Mouse (Mus musculus): ENCODE results near the gene Tgtp2. TPM values are rescaled to one million over a fixed set of nuclear protein-coding genes. Genes with fewer than 3 reads are reported as not detected.
"Not testable (repeated sequence)": the region's sequence is repeated elsewhere in the genome, so short reads cannot be mapped to it uniquely, and the experiment has no call there.

Tgtp2 gene
- polyA plus RNA-seq, 1 experiment from 2014 or later = 0.88 TPM

DNA sequence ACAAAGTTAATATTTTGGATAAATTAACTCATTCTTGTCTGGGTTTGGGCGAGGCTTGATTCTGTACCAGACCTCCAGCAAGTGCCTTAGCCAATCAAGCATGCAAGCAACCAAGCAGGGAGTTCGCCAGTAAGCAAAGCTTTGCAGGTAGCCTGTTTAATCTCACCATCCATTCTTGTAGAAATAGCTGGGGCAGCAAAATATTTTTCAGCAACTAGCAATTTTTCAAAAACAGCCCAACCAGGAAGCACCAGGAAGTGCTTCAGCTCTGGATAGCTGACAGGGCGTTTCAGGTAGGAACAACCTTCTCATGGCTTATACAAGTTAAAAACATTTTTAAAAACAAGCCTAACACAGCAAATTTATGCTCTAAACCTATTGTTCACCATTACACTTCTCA is 17.9 kb upstream of the Tgtp2 start:
- H3K4me2 ChIP-seq (replicated peaks) = no peak overlapping the region
- H3K27ac ChIP-seq = no peak overlapping the region
- H3K4me1 ChIP-seq (replicated peaks) = no peaks in the 10 kb centered on the region
- ATAC-seq = no peak
- H3K9me3 ChIP-seq = no peaks in the 10 kb centered on the region
- no peaks in the 10 kb centered on the region for H3K36me3 ChIP-seq
- 69% methylated on average over 3 of the region's 3 CpGs for WGBS
- H3K27me3 ChIP-seq (replicated peaks) = no peaks in the 10 kb centered on the region
- no peak overlapping the region for H3K4me3 ChIP-seq (replicated peaks)
- H3K9ac ChIP-seq = no peak overlapping the region

DNA sequence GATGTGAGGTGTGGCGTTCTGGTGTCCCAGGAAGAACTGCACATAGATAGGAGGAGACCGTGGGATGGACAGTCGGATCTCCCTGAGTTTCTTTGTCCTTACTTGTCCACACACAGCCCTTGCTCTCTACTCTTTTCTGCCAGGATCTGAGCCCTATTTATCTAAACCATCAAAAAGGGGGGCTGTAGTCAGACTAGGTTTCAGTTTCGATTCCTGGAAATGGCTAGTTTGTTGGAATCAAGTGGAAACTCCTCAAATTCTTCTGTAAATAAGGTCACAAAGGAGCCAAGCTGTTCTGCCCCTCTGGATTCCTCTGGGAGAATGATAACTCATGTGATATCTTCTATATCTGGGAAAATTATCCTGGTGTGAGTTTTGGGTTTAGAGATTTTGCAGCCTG is 17.4 kb upstream of the Tgtp2 start:
- Histone ChIP-seq H3K36me3 (no peaks in the 10 kb centered on the region), H3K4me2 (replicated peaks) (no peak overlapping the region), H3K9me3 (no peaks in the 10 kb centered on the region), H3K4me1 (replicated peaks) (no peaks in the 10 kb centered on the region), H3K27me3 (replicated peaks) (no peaks in the 10 kb centered on the region), H3K9ac (no peak overlapping the region), H3K27ac (no peak overlapping the region), H3K4me3 (replicated peaks) (no peak overlapping the region)
- ATAC-seq = no peak
- WGBS = 71% methylated on average over 4 of the region's 4 CpGs

DNA sequence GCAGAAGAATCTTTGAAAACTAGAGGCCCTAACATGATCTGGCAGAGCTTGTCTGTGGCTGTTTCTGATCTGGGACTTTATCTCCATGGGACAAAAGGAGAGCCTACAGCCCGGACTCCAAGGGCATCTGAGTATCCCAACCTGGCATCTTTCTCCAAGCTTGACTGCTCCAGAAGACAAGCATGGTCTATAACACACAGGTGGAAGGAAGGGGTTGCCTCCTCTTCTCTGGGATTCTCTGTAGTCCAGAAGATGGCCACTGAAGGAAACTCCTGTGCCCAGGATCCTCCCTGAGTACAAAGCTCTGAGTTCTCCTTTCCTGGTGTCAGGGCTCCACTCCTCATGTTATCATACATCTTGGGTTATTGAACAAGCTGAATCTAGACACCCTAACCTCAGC is 16.6 kb upstream of the Tgtp2 start:
- Histone ChIP-seq H3K36me3 (no peaks in the 10 kb centered on the region), H3K4me2 (replicated peaks) (no peak overlapping the region), H3K27ac (no peak overlapping the region), H3K4me1 (replicated peaks) (no peaks in the 10 kb centered on the region), H3K27me3 (replicated peaks) (no peaks in the 10 kb centered on the region), H3K4me3 (replicated peaks) (no peak overlapping the region), H3K9me3 (no peaks in the 10 kb centered on the region), H3K9ac (no peak overlapping the region)
- ATAC-seq = no peak
- 76% methylated on average over 1 of the region's 1 CpGs for WGBS

DNA sequence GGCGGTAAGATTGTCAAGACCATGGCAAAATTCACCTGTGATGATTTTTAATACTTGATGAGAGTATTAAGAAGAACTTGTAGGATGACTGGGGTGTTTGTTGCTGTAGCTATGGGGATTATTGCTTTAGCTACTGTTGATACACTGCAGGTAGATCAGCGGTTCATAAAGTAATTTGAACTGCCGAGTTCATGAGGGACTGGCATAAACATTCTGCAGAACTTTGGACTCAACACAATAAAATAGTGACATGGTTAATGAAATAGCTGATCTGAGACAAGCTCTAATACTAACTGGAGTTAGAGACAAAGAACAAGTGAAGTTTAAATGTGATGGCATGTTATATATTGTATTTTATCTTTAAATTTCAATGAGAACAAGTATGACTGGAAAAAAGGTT is 14.7 kb upstream of the Tgtp2 start:
- ATAC-seq = peak; percentile 66
- no peak overlapping the region for H3K27ac ChIP-seq
- H3K9ac ChIP-seq = no peak overlapping the region
- no peaks in the 10 kb centered on the region for H3K9me3 ChIP-seq
- H3K4me2 ChIP-seq (replicated peaks) = no peak overlapping the region
- WGBS = 47% methylated on average over 3 of the region's 3 CpGs
- H3K36me3 ChIP-seq = no peaks in the 10 kb centered on the region
- no peak overlapping the region for H3K4me3 ChIP-seq (replicated peaks)
- no peaks in the 10 kb centered on the region for H3K27me3 ChIP-seq (replicated peaks)
- H3K4me1 ChIP-seq (replicated peaks) = no peaks in the 10 kb centered on the region

DNA sequence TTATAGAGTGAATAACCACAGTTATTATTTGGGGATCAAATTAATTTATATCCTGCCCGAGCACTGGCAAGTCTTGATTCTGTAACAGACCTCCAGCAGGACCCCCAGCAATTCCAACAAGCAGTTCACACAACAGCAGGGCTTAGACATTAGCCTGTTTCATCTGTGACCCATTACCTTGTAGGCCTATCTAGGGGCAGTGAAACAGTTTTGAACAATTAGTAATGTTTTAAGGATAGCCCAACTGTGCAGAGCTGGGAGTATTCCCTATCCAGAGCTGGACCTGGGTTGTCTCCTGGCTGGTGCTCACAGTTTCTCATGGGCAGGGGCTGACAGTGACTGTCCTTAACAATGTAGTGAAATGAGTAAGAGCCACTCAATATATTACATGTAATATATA is 13.0 kb upstream of the Tgtp2 start:
- H3K4me1 ChIP-seq (replicated peaks) = no peaks in the 10 kb centered on the region
- no peak for ATAC-seq
- H3K4me3 ChIP-seq (replicated peaks) = no peak overlapping the region
- WGBS = 71% methylated on average over 1 of the region's 1 CpGs
- no peak overlapping the region for H3K27ac ChIP-seq
- H3K9ac ChIP-seq = no peak overlapping the region
- no peaks in the 10 kb centered on the region for H3K9me3 ChIP-seq
- H3K36me3 ChIP-seq = no peaks in the 10 kb centered on the region
- no peak overlapping the region for H3K4me2 ChIP-seq (replicated peaks)
- no peaks in the 10 kb centered on the region for H3K27me3 ChIP-seq (replicated peaks)

DNA sequence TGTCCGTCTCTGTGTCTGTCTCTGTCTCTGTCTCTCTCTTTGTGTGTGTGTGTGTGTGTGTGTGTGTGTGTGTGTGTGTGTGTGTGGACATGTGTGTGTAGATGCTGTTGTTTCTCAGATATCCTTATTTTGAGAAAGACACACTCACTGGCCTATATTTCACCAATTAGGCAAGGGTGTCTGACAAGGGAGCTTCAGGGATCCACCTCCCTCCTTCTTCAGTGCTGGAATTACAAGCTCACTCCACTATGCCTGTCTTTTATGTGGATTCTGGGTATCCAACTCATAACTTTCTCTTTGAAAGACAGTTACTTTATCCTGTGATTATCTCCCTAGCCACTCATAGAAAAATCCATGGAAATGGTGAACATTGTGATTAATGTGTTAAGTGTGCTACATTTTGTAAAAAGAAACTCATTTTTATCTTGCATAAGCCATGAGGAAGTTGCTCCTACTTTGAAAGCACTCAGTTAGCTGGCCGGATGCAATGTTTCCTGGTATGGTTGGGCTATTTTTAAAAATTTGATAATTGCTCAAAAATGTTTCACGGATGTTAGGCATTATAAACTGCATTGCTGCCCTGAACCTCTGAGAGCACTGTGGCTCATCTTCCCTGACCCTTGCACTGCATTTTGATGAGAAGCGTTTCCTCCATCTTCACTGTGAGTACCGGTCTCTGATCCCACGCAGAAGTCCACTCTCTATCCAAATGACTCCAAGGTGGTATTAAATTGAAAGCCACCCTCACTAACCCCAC is 12.2 kb upstream of the Tgtp2 start, which contains the start of gene Ifi47:
Ifi47 (plus strand) TSS at position 587 of the 757 bp plus-strand sequence.
- not testable (repeated sequence) for H3K9ac ChIP-seq; H3K36me3 ChIP-seq; H3K9me3 ChIP-seq; H3K4me3 ChIP-seq (replicated peaks); H3K4me2 ChIP-seq (replicated peaks); H3K4me1 ChIP-seq (replicated peaks); H3K27me3 ChIP-seq (replicated peaks); ATAC-seq
- H3K27ac ChIP-seq = 0 out of 2 replicates have a peak within 1 kb of the TSS, but pooled peaks have one; percentile 6
- 66% methylated on average over 6 of the region's 6 CpGs for WGBS

DNA sequence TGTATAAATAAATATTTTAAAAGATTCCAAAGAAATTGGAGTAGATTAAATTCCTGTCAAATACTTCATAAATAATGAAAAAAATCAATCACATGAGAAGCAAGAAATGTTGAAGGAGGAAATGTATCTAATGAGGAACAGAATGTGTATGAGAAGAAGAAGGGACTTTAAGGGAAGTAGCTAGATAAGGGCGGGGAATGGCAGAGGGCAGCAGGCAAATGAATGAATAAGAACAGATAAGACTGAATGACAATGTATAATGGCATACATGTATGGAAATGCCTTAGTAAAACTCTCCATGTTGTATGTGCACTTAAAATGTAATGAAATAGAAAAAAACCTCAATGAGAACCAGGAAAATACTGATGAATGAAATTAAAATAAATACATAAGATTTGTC is 4.4 kb upstream of the Tgtp2 start:
- H3K4me3 ChIP-seq (replicated peaks) = no peak overlapping the region
- H3K36me3 ChIP-seq = no peaks in the 10 kb centered on the region
- no peak overlapping the region for H3K9ac ChIP-seq
- no peak for ATAC-seq
- 90% methylated on average over 1 of the region's 1 CpGs for WGBS
- no peak overlapping the region for H3K27ac ChIP-seq
- H3K4me2 ChIP-seq (replicated peaks) = no peak overlapping the region
- no peaks in the 10 kb centered on the region for H3K27me3 ChIP-seq (replicated peaks)
- no peaks in the 10 kb centered on the region for H3K4me1 ChIP-seq (replicated peaks)
- H3K9me3 ChIP-seq = no peaks in the 10 kb centered on the region

DNA sequence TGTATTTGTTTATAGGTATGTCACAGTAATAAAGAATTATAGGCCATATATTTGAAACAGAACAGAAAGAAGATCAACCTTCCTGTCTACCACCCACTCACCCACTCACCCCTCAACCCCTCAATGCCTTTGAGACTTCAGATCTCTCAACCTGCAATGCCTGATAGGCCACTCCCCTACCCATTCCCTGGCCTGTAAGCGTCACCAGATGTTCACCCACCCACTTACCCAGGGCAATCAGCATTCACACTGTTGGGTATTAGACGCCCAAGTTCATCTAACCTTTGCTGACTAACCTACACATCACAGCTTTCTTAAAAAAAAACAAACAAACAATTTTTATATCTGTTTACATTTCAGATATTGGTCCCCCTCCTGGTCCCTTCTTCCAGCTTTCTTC is 2.1 kb downstream of the Tgtp2 start:
- H3K27ac ChIP-seq; H3K4me3 ChIP-seq (replicated peaks); H3K4me1 ChIP-seq (replicated peaks); H3K9ac ChIP-seq; H3K9me3 ChIP-seq; H3K27me3 ChIP-seq (replicated peaks); ATAC-seq; H3K36me3 ChIP-seq; H3K4me2 ChIP-seq (replicated peaks): not testable (repeated sequence)
- 61% methylated on average over 2 of the region's 2 CpGs for WGBS

DNA sequence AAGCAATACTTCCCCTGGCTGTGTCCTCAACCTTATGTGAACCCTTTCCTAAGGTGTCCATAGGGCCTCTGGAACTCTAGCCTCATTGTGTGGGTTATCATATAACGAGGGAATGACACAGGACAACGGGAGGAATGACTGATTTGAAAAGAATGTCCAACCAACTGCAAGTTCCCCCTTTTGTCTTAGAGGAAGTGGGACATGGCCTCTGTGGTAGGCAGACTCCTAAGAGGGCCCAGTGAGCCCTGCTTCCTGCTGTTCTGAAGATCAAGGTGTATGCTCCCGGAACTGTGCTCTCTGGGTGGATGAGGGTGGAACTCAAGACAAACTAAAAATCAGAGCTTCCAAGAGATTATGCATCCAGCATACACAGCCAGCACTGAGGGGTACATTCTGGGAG is 3.9 kb downstream of the Tgtp2 start:
- not testable (repeated sequence) for H3K9ac ChIP-seq; H3K4me1 ChIP-seq (replicated peaks); H3K4me2 ChIP-seq (replicated peaks); H3K9me3 ChIP-seq; H3K36me3 ChIP-seq; H3K4me3 ChIP-seq (replicated peaks); H3K27ac ChIP-seq; ATAC-seq; H3K27me3 ChIP-seq (replicated peaks)
- whole genome bisulfite sequencing = 67% methylated on average over 2 of the region's 3 CpGs

DNA sequence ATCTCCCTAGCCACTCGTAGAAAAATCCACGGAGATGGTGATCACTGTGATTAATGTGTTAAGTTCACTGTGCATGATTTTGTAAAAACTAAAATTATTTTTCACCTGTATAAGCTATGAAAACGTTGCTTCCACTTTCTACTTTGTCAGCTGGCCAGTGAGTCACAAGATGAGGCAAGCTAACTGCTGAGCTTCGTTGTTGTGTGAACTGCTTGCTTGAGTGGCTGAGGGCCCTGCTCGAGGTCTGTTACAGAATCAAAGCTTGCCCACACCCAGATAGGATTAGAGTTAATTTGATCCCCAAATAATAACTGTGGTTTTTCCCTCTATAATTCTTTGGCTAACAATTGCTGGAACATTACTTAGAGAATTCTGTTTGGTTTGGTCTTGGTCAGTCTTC is 12.1 kb downstream of the Tgtp2 start:
- H3K4me2 ChIP-seq (replicated peaks); H3K36me3 ChIP-seq; H3K9ac ChIP-seq; H3K9me3 ChIP-seq; H3K27me3 ChIP-seq (replicated peaks); ATAC-seq; H3K4me3 ChIP-seq (replicated peaks); H3K27ac ChIP-seq; H3K4me1 ChIP-seq (replicated peaks): not testable (repeated sequence)
- no CpG with 5 or more reads among the region's 5 CpGs for WGBS

DNA sequence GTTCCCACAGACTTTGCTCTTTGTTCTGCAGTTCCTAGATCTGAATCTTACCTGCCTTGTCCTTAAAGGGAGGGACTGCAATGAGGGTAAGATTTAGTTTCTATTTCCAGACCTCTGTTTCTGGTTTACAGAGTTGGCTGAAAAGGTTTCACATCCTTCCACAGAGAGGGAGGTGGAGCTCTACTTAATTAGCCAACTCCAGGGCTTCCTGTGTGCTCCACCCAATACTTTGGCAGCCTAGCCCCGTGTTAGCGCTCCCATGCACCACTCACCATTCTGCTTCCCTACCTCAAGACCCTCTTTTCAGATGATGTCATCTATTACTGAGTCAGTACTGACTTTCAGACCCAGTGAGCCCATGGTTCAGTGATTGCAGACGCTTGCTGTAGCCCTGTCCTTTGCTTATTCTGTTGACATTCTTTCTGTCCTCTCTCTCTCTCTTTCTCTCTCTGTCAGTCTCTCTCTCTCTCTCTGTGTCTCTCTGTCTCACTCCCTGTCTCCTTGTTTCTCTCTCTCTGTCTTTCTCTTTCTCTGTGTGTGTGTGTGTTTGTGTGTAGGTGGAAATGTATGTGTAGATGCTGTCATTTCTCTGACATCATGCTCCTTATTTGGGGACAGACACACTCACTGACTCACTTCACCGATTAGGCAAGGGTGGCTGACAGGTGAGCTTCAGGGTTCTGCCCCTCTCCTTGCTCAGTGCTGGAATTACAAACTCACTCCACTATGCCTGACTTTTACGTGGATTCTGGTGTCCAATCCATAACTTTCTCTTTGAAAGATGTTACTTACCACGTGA is 12.7 kb downstream of the Tgtp2 start, which contains the start of gene 9930111J21Rik2:
9930111J21Rik2 (minus strand) TSS at position 150 of the 799 bp plus-strand sequence.
- not testable (repeated sequence) for ATAC-seq; H3K27me3 ChIP-seq (replicated peaks); H3K36me3 ChIP-seq; H3K4me3 ChIP-seq (replicated peaks); H3K4me2 ChIP-seq (replicated peaks); H3K4me1 ChIP-seq (replicated peaks); H3K27ac ChIP-seq; H3K9me3 ChIP-seq; H3K9ac ChIP-seq
- WGBS = 69% methylated on average over 1 of the region's 6 CpGs

DNA sequence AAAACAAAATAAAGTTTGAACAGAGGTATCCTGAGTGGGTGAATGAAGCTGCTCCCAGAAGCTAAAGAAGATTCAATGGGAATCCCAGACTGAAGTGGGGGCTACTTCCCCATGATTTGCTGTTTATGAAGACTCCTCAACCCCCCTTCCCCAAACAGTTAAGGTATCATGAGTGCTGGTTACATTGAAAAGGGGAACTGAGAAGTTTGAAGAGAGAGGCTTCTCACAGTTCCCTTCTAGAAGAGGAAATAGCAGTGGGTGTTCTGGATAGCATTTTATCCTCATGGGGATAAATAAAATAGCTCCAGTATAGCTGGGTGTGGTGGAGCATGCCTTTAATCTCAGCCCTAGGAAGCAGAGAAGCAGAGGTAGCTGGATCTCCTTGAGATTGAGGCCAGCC is 13.9 kb downstream of the Tgtp2 start:
- not testable (repeated sequence) for H3K27ac ChIP-seq; H3K27me3 ChIP-seq (replicated peaks)

DNA sequence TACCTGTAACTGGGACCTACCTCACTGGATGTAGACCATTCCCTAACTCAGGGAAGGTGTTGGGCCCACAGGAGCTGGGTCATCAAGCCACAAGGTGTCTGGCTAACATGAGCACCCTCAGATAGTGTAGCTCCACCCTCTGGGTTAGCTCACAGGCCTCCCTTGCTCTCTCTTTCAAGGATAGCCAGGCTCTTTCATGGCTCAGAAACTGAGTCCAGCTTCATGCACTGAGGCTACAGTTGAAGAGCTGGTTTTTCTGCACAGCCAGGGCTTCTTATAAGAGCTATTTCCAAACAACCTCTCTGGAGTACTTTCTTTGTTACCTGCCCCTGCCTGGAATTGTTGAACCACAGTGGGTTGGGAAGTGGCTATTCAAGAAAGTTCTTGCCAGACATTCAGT is 51.9 kb downstream of the Tgtp2 start:
- H3K9ac ChIP-seq; H3K36me3 ChIP-seq; H3K4me1 ChIP-seq (replicated peaks); H3K4me2 ChIP-seq (replicated peaks); ATAC-seq; H3K9me3 ChIP-seq; H3K27me3 ChIP-seq (replicated peaks); H3K4me3 ChIP-seq (replicated peaks); H3K27ac ChIP-seq: not testable (repeated sequence)

More for the DNA sequence above, 13.9 kb downstream of the Tgtp2 start:
- H3K9ac ChIP-seq; H3K4me1 ChIP-seq (replicated peaks); H3K9me3 ChIP-seq; H3K4me3 ChIP-seq (replicated peaks); ATAC-seq; H3K36me3 ChIP-seq; H3K4me2 ChIP-seq (replicated peaks): not testable (repeated sequence)

Data from intestine, embryonic 15.5 days (tissue).